Mouse (Mus musculus) lung, adult 2 months (tissue): ENCODE measurements around the gene Ppp1r13l.

Source experiments
- CTCF ChIP-seq: fragments of 200-500 bp; IDR thresholded peaks from 2 replicates; pipeline ENCODE4 v1.5.1; 2011; ENCODE audit warnings: mild to moderate bottlenecking, low read length, control low read depth; ENCODE audit not compliant: insufficient read depth
- POLR2A ChIP-seq: fragments of 200-500 bp; IDR thresholded peaks from 2 replicates; pipeline ENCODE4 v1.6.1; 2011; ENCODE audit warnings: low read depth, mild to moderate bottlenecking, control low read depth, low read length, borderline replicate concordance; ENCODE audit errors: extremely low read depth

DNA sequence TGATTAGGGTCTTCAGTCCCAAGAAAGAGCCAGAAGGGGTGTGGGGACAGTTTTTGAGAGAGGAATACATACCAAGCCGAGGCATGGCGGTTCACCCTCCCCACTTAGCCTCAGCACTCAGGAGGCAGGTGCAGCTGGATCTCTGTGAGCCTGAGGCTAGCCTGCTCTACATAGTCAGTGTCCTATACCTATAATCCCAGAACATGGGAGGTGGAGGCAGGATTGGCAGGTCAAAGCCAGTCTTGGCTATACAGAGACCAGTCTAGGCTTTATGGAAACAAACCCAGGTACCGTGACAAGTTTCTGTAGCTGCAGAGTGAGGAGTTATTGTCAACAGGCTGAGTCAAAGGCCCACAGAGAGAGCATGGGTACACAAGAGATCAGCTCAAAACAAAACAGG lies 63.5 kb downstream of the Ppp1r13l start:
- TF ChIP-seq CTCF: no peak
- TF ChIP-seq POLR2A: no peak
